Mouse (Mus musculus) myocyte (in vitro differentiated cells): ENCODE measurements around the gene Hic1. TPM values are rescaled to one million over a fixed set of nuclear protein-coding genes. Genes with fewer than 3 reads are reported as not detected.

Experiments
- H3K27me3 ChIP-seq: one replicate; pipeline ENCODE4 v1.6.1; 2011; ENCODE audit not compliant: control insufficient read depth, insufficient read depth, insufficient read length
- H3K36me3 ChIP-seq: one replicate; pipeline ENCODE4 v1.6.1; 2011; ENCODE audit not compliant: control insufficient read depth, insufficient read depth
- H3K4me2 ChIP-seq: one replicate; pipeline ENCODE4 v1.6.1; 2011; ENCODE audit warnings: low read depth, control low read depth
- H3K4me3 ChIP-seq: one replicate; pipeline ENCODE4 v1.5.1; 2011; ENCODE audit warnings: mild to moderate bottlenecking, control low read depth, moderate library complexity
- H3K79me2 ChIP-seq: one replicate; pipeline ENCODE4 v1.6.1; 2011; ENCODE audit not compliant: control insufficient read depth, insufficient read depth
- H3ac ChIP-seq: one replicate; pipeline ENCODE4 v1.6.1; 2011; ENCODE audit not compliant: control insufficient read depth, insufficient read length
- CEBPB ChIP-seq: IDR thresholded peaks from 2 replicates; pipeline ENCODE4 v1.6.1; 2011; ENCODE audit warnings: mild to moderate bottlenecking, moderate library complexity; ENCODE audit not compliant: poor library complexity, insufficient read depth, severe bottlenecking
- E2F4 ChIP-seq: IDR thresholded peaks from one replicate; pipeline ENCODE4 v1.6.1; 2011; ENCODE audit warnings: mild to moderate bottlenecking, control low read depth, moderate library complexity; ENCODE audit not compliant: insufficient read depth
- MAX ChIP-seq: IDR thresholded peaks from one replicate; pipeline ENCODE4 v1.6.1; 2011; ENCODE audit warnings: low read depth, mild to moderate bottlenecking, control low read depth
- MYOD1 ChIP-seq, 3 experiments: IDR thresholded peaks; one replicate each; pipeline ENCODE4 v1.6.1; 2011; ENCODE audit warnings: control low read depth in 2 of 3, low read depth in 2 of 3, mild to moderate bottlenecking in 2 of 3, moderate library complexity in 1 of 3; ENCODE audit not compliant: insufficient read length in 2 of 3, control insufficient read depth in 1 of 3
- MYOG ChIP-seq, 3 experiments: IDR thresholded peaks; one replicate each; pipeline ENCODE4 v1.6.1; 2011; ENCODE audit warnings: control low read depth in 2 of 3, low read depth in 2 of 3, mild to moderate bottlenecking in 2 of 3; ENCODE audit not compliant: insufficient read length in 2 of 3, control insufficient read depth in 1 of 3, insufficient read depth in 1 of 3
- POLR2A ChIP-seq: IDR thresholded peaks from one replicate; pipeline ENCODE4 v1.6.1; 2011; ENCODE audit warnings: low read depth, mild to moderate bottlenecking, control low read depth, moderate library complexity; ENCODE audit not compliant: insufficient read length
- POLR2AphosphoS2 ChIP-seq: IDR thresholded peaks from one replicate; pipeline ENCODE4 v1.6.1; 2011; ENCODE audit warnings: low read depth, control low read depth; ENCODE audit not compliant: insufficient read length
- REST ChIP-seq: IDR thresholded peaks from one replicate; pipeline ENCODE4 v1.6.1; 2011; ENCODE audit warnings: mild to moderate bottlenecking, control low read depth, moderate library complexity; ENCODE audit not compliant: insufficient read depth, insufficient read length
- SRF ChIP-seq: IDR thresholded peaks from one replicate; pipeline ENCODE4 v1.6.1; 2011; ENCODE audit warnings: low read depth; ENCODE audit not compliant: control insufficient read depth, insufficient read length
- TCF12 ChIP-seq: IDR thresholded peaks from one replicate; pipeline ENCODE4 v1.6.1; 2011; ENCODE audit warnings: mild to moderate bottlenecking, control low read depth; ENCODE audit not compliant: poor library complexity, insufficient read depth, severe bottlenecking
- TCF3 ChIP-seq: IDR thresholded peaks from one replicate; pipeline ENCODE4 v1.6.1; 2011; ENCODE audit warnings: low read depth, control low read depth; ENCODE audit not compliant: insufficient read length
- USF1 ChIP-seq: IDR thresholded peaks from one replicate; pipeline ENCODE4 v1.6.1; 2011; ENCODE audit warnings: low read depth, mild to moderate bottlenecking, control low read depth, moderate library complexity
- polyA plus RNA-seq: library from polyadenylated mRNA; unstranded; fragments of >200 nt; fragmentation: generic; extraction: Trizol; gene quantifications from one replicate; pipeline ENCODE4 v1.2.1, GENCODE M21; 2012; ENCODE audit warnings: missing spikeins

Hic1 gene
- polyA plus RNA-seq, 1 experiment: 0.11 TPM

- H3K36me3 ChIP-seq: no peaks in the 10 kb centered on the region
- H3K79me2 ChIP-seq: no peaks in the 10 kb centered on the region
- H3K4me3 ChIP-seq: no peak overlapping the region
- H3K4me2 ChIP-seq: no peak overlapping the region
- no peak for TF ChIP-seq E2F4
- no peak overlapping the region for H3ac ChIP-seq
- no peaks in the 10 kb centered on the region for H3K27me3 ChIP-seq
Observed at GRCm38 (mm10) chr11:75119298-75119697, 50.0 kb downstream of the Hic1 start.

DNA sequence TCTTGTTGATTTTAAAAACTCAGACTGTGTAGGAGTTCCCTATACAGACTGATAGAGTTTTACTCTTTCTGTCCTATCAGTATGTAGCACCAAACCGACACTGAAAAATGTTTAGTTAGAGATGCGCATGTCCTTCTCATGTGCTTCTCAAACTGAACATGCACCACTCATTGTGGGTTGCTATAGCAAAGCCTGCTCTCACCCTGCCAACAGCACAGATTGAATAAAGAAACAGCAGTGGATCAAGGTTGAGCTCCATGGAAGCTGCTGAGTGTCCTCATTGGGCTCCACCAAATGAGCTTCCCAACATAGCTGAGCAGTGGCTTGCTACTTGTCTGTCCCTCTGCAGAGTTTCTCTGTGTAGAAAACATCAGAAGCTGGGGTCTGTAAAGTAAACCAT, 51.2 kb downstream of the Hic1 start:
- Histone ChIP-seq H3K36me3 (no peaks in the 10 kb centered on the region), H3K4me2 (no peak overlapping the region), H3K4me3 (no peak overlapping the region), H3ac (no peak overlapping the region), H3K27me3 (no peaks in the 10 kb centered on the region), H3K79me2 (no peaks in the 10 kb centered on the region)
- TF ChIP-seq SRF (no peak), TCF3 (no peak), REST (no peak), CEBPB (no peak)

GRCm38 (mm10) chr11:75116379-75116778, 52.9 kb downstream of the Hic1 start:
- Histone ChIP-seq H3K27me3 (no peaks in the 10 kb centered on the region), H3K36me3 (no peaks in the 10 kb centered on the region), H3K79me2 (no peaks in the 10 kb centered on the region), H3K4me2 (no peak overlapping the region), H3K4me3 (no peak overlapping the region), H3ac (no peak overlapping the region)
- TF ChIP-seq E2F4 (no peak), TCF12 (no peak), SRF (no peak), USF1 (no peak), POLR2AphosphoS2 (no peak), MAX (no peak), REST (no peak), MYOG (IDR thresholded peaks at IDR 0.05; ENCODE audit: control insufficient read depth in 1 of 3, insufficient read depth in 1 of 3, insufficient read length in 2 of 3, low read depth in 2 of 3) (no peak), POLR2A (no peak), MYOD1 (IDR thresholded peaks at IDR 0.05; ENCODE audit: control insufficient read depth in 1 of 3, insufficient read length in 2 of 3, low read depth in 2 of 3) (no peak), CEBPB (no peak)

Other genes starting within 250 kb of the Hic1 start
- 14.7 TPM for gene Smg6, start 243.7 kb downstream of the Hic1 start, polyA plus RNA-seq
- 10.5 TPM for gene Srr, start 243.6 kb downstream of the Hic1 start, polyA plus RNA-seq
- gene Ovca2, start 9.3 kb upstream of the Hic1 start, polyA plus RNA-seq: 12.2 TPM
- gene Dph1, start 21.7 kb upstream of the Hic1 start, polyA plus RNA-seq: 15.8 TPM
- gene Rtn4rl1, start 24.3 kb upstream of the Hic1 start, polyA plus RNA-seq: 0.16 TPM
- gene Rpa1, start 178.8 kb upstream of the Hic1 start, polyA plus RNA-seq: 63.4 TPM
- 6.9 TPM for gene Smyd4, start 178.9 kb upstream of the Hic1 start, polyA plus RNA-seq